Mouse (Mus musculus): Measurements from ENCODE around the gene Gm10570.

The Gm10570 gene

GRCm38 (mm10) chr4:130273698-130274345 lies 34.7 kb downstream of the Gm10570 start:
- no peak for DNase-seq (ENCODE audit: low spot score)

GRCm38 (mm10) chr4:130270611-130271347 lies 37.7 kb downstream of the Gm10570 start:
- no peak for DNase-seq (ENCODE audit: low spot score)

- DNase-seq (ENCODE audit: low spot score): no peak
Measured at GRCm38 (mm10) chr4:130270089-130270488, 38.4 kb downstream of the Gm10570 start.

- no peak for DNase-seq (ENCODE audit: low spot score)
Measured at GRCm38 (mm10) chr4:130268736-130269135, 39.7 kb downstream of the Gm10570 start.

GRCm38 (mm10) chr4:130267069-130267468 lies 41.4 kb downstream of the Gm10570 start:
- DNase-seq (ENCODE audit: low spot score): no peak

GRCm38 (mm10) chr4:130266601-130267000 lies 41.9 kb downstream of the Gm10570 start:
- DNase-seq (ENCODE audit: low spot score): no peak

- peak; percentile 53 for DNase-seq (ENCODE audit: low spot score)
Measured at GRCm38 (mm10) chr4:130264698-130265349, 43.6 kb downstream of the Gm10570 start.

GRCm38 (mm10) chr4:130264131-130264530 lies 44.3 kb downstream of the Gm10570 start:
- no peak for DNase-seq (ENCODE audit: low spot score)

- DNase-seq (ENCODE audit: low spot score): no peak
Measured at GRCm38 (mm10) chr4:130260406-130260805, 48.1 kb downstream of the Gm10570 start.

All from ovary, postnatal 10 days (tissue).